Mouse (Mus musculus) heart, postnatal 0 days (tissue): ENCODE measurements at regions not wholly inside any gene's neighbourhood (a gene's known extent, or its start where the extent isn't known, plus 50 kb on each side); places are given as distances from the start of the nearest gene placed in this dataset.
A peak's percentile ranks its signal among the peaks of the same experiment; 100 is the strongest.

Experiments
- ATAC-seq: fragments of 200-750 bp; cut with Nextera tagmentation; 2 replicates; pipeline ENCODE4 v1.8.0; 2017; ENCODE audit warnings: low read depth, moderate number of reproducible peaks, moderate library complexity; ENCODE audit not compliant: insufficient read depth
- DNase-seq: peaks from one replicate; pipeline ENCODE4 v3.0.0-alpha.2; 2016; ENCODE audit warnings: low spot score
- H3K27ac ChIP-seq: fragments of 300-500 bp; sonication (generic); 2 replicates; pipeline ENCODE4 v1.5.1; 2014; ENCODE audit warnings: low read depth, mild to moderate bottlenecking
- H3K27me3 ChIP-seq: fragments of 300-500 bp; sonication (generic); 2 replicates; pipeline ENCODE4 v1.6.1; 2014; ENCODE audit warnings: low read length, mixed read lengths; ENCODE audit not compliant: control insufficient read depth, insufficient read depth
- H3K36me3 ChIP-seq: fragments of 300-500 bp; sonication (generic); replicated peaks from 2 replicates; pipeline ENCODE4 v1.6.1; 2014; ENCODE audit warnings: low read length, mixed read lengths; ENCODE audit not compliant: control insufficient read depth, insufficient read depth
- H3K4me1 ChIP-seq: fragments of 300-500 bp; sonication (generic); 2 replicates; pipeline ENCODE4 v1.6.1; 2014; ENCODE audit warnings: antibody characterized with exemption; ENCODE audit not compliant: control insufficient read depth, insufficient read depth
- H3K4me2 ChIP-seq: fragments of 300-500 bp; sonication (generic); 2 replicates; pipeline ENCODE4 v1.6.1; 2014; ENCODE audit warnings: low read depth, mild to moderate bottlenecking, low read length, moderate library complexity
- H3K4me3 ChIP-seq: fragments of 300-500 bp; sonication (generic); 2 replicates; pipeline ENCODE4 v1.5.1; 2014; ENCODE audit warnings: low read depth, low read length
- H3K9ac ChIP-seq: fragments of 300-500 bp; sonication (generic); replicated peaks from 2 replicates; pipeline ENCODE4 v1.6.1; 2014; ENCODE audit warnings: low read depth, low read length, mixed read lengths
- H3K9me3 ChIP-seq: fragments of 300-500 bp; sonication (generic); replicated peaks from 2 replicates; pipeline ENCODE4 v1.6.1; 2016; ENCODE audit warnings: low read length; ENCODE audit not compliant: control insufficient read depth
- CTCF ChIP-seq: IDR thresholded peaks from 2 replicates; pipeline ENCODE4 v1.5.1; 2016; ENCODE audit warnings: antibody characterized with exemption, control low read depth, low read depth
- EP300 ChIP-seq: IDR thresholded peaks from 2 replicates; pipeline ENCODE4 v1.6.1; 2016; ENCODE audit warnings: antibody characterized with exemption, low read depth
- WGBS: fragments of 180-500 bp; shearing (Covaris S2); extraction: QIAGEN DNeasy Blood & Tissue Kit; methylation state at CpG from one replicate; pipeline ENCODE4 v1.1.7; 2014; 5-methylcytosine and 5-hydroxymethylcytosine counted together

GRCm38 (mm10) chr11:40927168-40927567, 172.1 kb upstream of the Ccng1 start:
- ATAC-seq, result no peak
- H3K9me3 ChIP-seq, result no peaks in the 10 kb centered on the region
- no peaks in the 10 kb centered on the region for H3K27me3 ChIP-seq
- DNase-seq, result peak; percentile 56
- no peaks in the 10 kb centered on the region for H3K4me1 ChIP-seq
- peak overlapping the region; percentile 59 for H3K4me2 ChIP-seq
- H3K9ac ChIP-seq, result no peak overlapping the region; the same call in 1 of the 2 replicates
- H3K36me3 ChIP-seq, result no peaks in the 10 kb centered on the region
- H3K4me3 ChIP-seq, result peak overlapping the region; percentile 35
- no peak overlapping the region for H3K27ac ChIP-seq
- peak; percentile 76 for TF ChIP-seq CTCF
- TF ChIP-seq EP300, result no peak
- WGBS, result 1% methylated on average over 12 of the region's 12 CpGs

GRCm38 (mm10) chr11:40891485-40891884, 136.4 kb upstream of the Ccng1 start:
- H3K9ac ChIP-seq, result no peak overlapping the region
- H3K9me3 ChIP-seq, result no peaks in the 10 kb centered on the region
- no peak overlapping the region for H3K4me2 ChIP-seq
- ATAC-seq (no peak), DNase-seq (no peak)
- no peak overlapping the region for H3K27ac ChIP-seq
- WGBS, result 91% methylated on average over 1 of the region's 1 CpGs
- TF ChIP-seq CTCF (no peak), EP300 (no peak)
- no peaks in the 10 kb centered on the region for H3K4me1 ChIP-seq
- no peaks in the 10 kb centered on the region for H3K27me3 ChIP-seq
- no peak overlapping the region for H3K4me3 ChIP-seq
- no peaks in the 10 kb centered on the region for H3K36me3 ChIP-seq

GRCm38 (mm10) chr11:40884509-40884908, 129.4 kb upstream of the Ccng1 start:
- WGBS, result 72% methylated on average over 5 of the region's 5 CpGs
- no peaks in the 10 kb centered on the region for H3K4me1 ChIP-seq
- no peak overlapping the region for H3K27ac ChIP-seq
- H3K9me3 ChIP-seq, result no peaks in the 10 kb centered on the region
- H3K36me3 ChIP-seq, result no peaks in the 10 kb centered on the region
- no peak overlapping the region for H3K4me2 ChIP-seq
- ATAC-seq (no peak), DNase-seq (no peak)
- H3K4me3 ChIP-seq, result no peak overlapping the region
- no peaks in the 10 kb centered on the region for H3K27me3 ChIP-seq
- no peak overlapping the region for H3K9ac ChIP-seq
- TF ChIP-seq CTCF (no peak), EP300 (no peak)

DNA sequence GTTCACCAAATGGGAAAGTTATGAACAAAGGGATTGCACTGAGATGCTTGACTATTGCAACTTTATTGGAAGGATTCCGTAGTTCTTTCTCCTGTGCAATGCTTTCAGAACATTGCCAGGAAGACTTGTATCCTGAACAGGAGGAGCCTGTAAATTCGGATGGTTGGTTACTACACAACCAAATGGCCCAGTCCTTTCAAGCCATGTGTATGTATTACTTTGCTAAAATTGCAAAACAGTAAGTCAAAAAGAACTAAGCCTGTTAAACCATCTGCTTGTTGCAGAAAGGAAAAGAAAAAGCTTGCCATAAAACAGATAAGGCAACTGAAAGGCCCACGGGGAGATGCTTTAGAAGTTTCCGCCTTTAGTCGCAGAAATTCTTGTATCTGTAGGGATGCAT, 124.5 kb upstream of the Ccng1 start:
- Histone ChIP-seq H3K36me3 (no peaks in the 10 kb centered on the region), H3K4me2 (no peak overlapping the region), H3K9ac (no peak overlapping the region), H3K27me3 (no peaks in the 10 kb centered on the region), H3K4me1 (no peaks in the 10 kb centered on the region), H3K27ac (no peak overlapping the region), H3K4me3 (no peak overlapping the region), H3K9me3 (no peaks in the 10 kb centered on the region)
- WGBS, result 64% methylated on average over 5 of the region's 5 CpGs
- DNase-seq, result no peak
- ATAC-seq, result no peak
- TF ChIP-seq CTCF (no peak), EP300 (no peak)

GRCm38 (mm10) chr11:40873002-40873401, 117.9 kb upstream of the Ccng1 start:
- Histone ChIP-seq H3K27ac (no peak overlapping the region), H3K27me3 (no peaks in the 10 kb centered on the region), H3K9me3 (no peaks in the 10 kb centered on the region), H3K4me2 (no peak overlapping the region), H3K36me3 (no peaks in the 10 kb centered on the region), H3K4me1 (no peaks in the 10 kb centered on the region), H3K9ac (no peak overlapping the region), H3K4me3 (no peak overlapping the region)
- TF ChIP-seq CTCF, result no peak
- no peak for TF ChIP-seq EP300
- no peak for DNase-seq
- WGBS, result 68% methylated on average over 2 of the region's 2 CpGs
- no peak for ATAC-seq

DNA sequence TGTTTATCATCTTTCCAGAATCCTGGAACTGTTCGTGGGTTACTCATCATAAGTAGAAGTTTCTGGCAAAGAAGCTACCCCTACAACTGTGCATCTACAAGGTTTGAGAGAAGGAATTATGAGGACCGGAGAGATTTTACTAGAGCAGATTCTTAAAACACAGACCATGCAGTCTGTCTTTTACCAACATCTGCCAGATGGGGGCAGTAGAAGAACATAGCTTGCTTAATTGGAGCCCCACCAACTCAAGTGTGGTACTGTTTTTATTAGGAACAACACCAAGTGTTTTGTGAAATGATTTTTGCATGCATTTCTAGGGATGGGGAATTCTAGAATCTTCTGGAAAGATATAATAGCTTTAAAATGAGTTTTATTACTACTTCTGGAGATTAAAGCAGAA, 110.6 kb upstream of the Ccng1 start:
- 16% methylated on average over 2 of the region's 2 CpGs for WGBS

More for the DNA sequence above, 110.6 kb upstream of the Ccng1 start:
- Histone ChIP-seq H3K9ac (no peak overlapping the region), H3K4me3 (no peak overlapping the region), H3K27me3 (no peaks in the 10 kb centered on the region), H3K4me1 (no peaks in the 10 kb centered on the region), H3K27ac (no peak overlapping the region), H3K36me3 (no peaks in the 10 kb centered on the region), H3K4me2 (no peak overlapping the region), H3K9me3 (no peaks in the 10 kb centered on the region)
- DNase-seq (peak; percentile 56), ATAC-seq (no peak)
- TF ChIP-seq CTCF, result peak; percentile 71
- TF ChIP-seq EP300, result no peak
